Mouse (Mus musculus): ENCODE results near the gene Diexf.

Gene Diexf

DNA sequence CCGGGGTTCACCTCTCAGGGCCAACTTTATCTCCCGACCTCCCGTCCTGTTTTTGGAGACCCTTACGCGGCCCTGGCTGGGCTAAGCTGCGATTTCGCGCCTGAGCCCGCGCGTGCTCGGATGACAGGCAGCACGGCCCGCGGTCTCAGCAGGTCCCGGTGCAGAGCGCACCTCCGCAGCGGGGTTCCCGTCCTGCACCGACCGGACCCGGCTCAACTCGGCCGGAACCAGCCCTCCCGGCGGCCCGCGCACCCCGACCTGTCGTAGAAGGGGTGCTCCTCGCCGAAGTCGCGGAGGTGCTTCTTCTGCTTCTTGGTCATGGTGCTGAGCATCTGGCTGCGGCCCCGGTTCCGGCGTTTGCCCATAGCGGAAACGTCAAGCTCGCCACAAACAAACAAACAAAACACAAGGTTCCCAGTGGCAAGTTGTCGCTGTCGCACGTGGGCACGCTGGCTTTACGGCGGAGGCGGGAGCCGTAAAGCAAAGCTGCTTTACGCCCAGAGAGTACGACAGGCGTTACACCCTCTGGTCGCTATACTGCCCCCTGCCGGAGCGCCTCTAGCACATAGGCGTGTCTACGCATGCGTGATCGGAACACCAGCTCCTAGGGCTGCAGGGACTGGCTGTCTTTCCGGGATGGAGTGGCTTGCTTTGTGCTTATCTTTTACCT is at the start of gene Diexf:
Diexf (minus strand) TSS at position 487 of the 670 bp plus-strand sequence.
- DNase-seq (ENCODE audit: low spot score), result peak; percentile 97

DNA sequence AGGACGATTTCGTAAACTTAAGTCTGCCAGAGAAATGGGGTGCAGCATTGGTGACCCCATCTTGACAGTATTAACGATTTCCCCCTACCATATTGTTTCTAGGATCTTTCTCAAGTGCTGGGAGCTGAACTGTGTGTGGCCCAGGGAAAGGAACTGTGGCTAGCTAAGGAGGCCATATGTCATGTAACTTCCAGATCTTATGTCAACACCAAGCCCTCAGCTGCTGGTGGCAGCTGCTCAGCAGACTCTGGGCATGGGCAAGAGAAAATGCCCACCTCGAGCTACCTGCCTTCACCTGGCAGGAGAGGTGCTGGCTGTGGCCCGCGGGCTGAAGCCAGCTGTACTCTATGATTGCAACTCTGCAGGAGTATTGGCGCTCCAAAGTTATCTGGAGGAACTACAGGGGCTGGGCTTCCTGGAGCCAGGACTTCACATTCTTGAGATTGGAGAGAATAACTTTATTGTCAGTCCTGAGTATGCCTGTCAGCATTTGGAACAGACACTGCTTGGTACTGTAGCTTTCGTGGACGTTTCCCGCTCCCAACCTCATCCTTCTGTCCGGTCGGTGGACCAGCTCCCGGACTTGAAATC is 44.2 kb upstream of the Diexf start:
- DNase-seq (ENCODE audit: low spot score), result no peak

DNA sequence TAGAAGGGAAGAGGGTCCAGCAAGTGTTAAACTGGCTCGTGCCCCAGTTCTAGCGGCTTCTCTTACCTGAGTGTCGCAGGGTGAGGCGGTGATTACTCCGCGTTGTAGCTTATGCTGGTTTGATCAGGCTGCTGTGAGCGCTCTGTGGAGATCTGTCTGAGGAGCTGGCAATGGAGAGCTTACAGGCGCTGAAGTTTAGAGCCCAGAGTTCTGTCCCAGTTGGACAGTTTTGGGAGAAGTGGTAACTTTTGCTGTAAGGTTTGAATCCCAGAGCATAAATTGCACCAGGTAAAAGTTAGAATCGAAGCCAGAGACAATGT is 43.7 kb upstream of the Diexf start:
- no peak for DNase-seq (ENCODE audit: low spot score)

DNA sequence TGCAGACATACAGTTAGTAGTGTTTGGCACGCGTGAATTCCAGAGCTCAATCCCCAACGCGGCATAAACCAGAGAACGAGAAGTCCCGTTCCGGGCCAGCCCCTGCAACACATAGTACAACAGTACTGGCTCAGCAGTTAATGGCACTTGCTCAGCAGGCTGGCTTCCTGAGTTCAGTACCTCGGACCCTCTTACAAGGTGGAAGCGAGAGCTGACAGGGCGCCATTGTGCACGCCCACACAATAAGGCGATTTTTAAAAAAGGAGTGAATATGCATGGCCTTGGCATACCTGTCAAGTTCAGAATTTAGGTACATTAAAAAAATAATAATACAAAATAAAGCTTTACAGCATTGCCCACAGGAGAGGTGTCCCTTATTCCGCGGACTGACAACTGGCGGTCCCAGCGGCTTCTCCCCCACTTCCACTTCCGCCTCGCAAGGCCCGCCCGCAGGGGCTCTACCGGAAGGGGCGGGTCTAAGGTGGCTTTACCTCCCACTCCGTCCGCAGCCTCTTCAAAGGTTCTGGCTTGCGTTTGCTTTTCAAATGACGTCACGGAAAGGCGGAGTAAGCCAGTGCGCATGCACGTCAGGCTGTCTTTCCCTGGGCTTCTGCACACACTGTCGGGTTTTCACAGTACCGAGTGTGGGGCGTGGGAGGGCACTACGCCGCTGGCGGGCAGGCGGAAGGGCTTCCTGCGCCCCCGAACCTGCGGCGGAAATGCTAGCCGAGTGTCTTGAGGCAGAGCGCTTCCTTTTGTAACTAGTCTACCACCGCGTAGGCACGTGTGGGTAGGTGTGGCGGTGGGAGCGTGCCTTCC is 43.1 kb upstream of the Diexf start:
- DNase-seq (ENCODE audit: low spot score), result peak; percentile 95

DNA sequence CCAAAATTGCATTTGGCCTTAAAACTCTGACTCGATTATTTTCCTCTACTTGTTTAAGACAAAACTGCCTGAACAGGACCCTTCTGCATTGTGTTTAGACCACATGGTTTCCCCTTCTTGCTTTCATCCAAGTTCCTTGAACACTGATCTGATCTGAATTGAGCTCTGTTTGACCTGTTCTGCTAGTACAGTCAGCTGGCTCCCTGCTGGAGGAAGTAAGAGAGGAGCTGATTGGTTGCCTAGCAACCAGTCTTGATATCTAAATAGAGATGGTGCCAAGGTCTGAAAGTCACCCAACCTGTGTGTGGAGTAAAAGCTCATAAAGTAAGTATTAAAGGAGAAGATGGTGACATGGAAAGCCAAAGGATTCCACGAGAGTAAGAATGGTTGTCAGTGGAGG is 39.8 kb upstream of the Diexf start:
- DNase-seq (ENCODE audit: low spot score), result no peak

DNA sequence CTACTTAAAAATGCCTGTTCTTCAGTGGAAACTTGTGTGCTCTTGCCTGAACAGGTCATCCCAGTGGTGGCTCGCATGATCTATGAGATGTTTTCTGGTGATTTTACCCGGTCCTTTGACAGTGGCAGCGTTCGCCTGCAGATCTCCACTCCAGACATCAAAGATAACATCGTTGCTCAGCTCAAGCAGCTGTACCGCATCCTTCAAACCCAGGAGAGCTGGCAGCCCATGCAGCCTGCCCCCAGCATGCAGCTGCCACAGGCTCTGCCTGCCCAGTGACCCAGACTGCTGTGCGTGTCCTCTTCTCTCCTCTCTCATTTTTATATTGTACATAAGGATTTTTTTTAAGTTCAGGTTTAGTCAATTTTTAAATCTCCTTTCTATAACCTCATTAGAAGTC is 39.2 kb upstream of the Diexf start:
- DNase-seq (ENCODE audit: low spot score), result no peak

DNA sequence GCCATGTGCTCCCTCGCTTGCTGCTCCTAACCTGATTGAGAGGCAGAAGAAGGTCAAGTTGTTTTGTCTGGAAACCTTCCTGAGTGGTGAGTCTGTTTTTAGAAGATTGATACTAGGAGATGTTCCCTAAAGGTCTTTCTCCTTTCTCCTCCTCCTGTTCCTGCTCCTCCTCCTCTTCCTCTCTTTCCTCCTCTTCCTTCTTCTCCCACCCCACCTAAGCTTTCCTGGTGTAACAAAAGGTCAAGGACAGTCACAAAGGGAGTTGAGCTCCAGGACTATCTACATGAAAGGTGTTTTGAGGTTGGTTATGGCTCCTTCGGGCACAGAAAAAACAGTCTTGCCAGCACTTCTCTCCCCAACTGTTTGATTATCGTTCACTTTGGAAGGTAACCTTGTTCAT is 37.7 kb upstream of the Diexf start, which contains the start of gene A130010J15Rik:
A130010J15Rik (plus strand) TSS at position 301 of the 400 bp plus-strand sequence.
- no peak for DNase-seq (ENCODE audit: low spot score)

DNA sequence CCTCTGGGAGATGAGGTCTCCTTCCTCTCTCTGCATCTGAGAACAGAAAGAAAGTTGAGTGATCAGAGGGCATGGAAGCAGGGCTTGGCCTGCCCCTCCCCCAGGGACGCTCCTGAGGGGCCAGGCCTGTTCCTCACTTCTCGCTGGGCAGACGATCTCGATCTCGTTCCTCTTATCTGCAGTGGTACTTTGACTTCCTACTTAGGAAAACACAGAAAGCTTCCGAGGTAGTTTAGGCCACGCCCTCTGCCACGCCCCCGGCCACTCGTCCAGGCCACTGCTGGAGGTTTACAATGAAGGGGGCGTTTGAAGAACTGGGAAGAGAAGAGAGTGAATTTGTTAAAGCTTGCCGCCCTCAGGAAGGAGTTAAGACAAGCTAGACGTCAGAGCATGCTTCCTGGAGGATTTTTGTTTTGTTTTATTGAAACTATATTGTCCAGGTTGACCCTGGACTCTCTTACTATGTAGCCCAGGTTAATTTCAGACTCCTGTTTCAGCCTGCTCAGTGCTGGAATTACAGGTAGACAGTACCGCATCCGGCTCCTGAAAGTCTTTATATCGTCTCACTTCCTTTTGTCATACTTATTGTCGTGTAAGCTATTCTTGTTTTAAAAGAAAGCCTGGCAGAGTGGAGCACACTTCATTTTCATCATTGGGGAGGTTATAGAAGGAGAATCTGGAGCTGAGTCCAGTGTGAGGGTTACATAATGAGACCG is 30.4 kb upstream of the Diexf start:
- peak; percentile 42 for DNase-seq (ENCODE audit: low spot score)

DNA sequence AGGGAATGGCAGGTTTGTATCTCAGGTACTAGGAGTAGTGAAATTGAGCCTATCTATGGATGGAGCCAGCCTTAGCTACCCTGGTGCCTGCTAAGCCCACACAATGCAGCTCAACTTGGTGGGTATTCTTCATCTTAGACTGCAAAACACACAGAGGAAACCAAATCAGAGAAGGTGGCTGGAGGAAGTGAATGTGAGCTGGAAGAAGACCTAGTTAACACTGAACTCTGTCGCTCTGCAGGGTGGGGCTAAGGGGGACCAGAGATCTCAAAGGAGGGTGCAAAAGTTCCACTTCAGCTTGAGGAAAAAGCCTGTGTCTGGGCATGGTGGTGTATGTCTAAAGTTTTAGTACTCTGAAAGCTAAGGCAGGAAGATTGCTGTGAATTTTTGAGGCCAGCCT is 29.5 kb upstream of the Diexf start:
- DNase-seq (ENCODE audit: low spot score), result no peak

DNA sequence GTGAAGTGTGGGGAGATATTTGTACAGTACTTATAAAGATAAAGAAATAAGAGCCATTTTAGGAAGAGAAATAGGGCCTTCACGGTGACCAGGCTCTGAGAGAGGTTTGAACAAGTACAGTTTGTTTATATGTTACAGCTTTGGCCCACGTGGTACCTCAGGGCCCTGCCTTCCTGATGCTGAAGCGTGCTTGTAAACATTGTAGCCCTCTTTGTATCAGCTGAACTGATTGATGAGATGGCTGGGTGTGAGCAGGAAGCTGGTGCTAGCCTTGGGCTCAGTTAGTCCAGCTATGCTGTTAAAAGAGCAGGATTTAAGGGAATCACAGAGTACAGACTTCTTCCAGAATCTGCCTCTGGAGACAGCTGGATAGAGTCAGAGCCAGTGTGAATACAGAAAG is 29.1 kb upstream of the Diexf start:
- no peak for DNase-seq (ENCODE audit: low spot score)

DNA sequence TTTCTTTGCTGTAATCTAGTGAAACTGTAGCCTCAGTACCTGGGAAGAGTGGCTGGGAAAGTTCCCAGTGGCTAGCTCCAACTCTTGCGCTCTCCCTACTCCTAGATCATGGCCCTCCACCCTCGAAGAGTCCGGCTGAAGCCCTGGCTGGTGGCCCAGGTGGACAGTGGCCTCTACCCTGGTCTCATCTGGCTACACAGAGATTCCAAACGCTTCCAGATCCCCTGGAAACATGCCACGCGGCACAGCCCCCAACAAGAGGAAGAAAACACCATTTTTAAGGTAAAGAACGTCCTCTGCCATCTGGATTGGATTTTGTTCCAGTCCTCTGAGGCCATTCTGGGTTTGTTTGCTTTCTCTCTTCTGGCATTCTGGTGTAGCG is 27.0 kb upstream of the Diexf start:
- DNase-seq (ENCODE audit: low spot score), result no peak

DNA sequence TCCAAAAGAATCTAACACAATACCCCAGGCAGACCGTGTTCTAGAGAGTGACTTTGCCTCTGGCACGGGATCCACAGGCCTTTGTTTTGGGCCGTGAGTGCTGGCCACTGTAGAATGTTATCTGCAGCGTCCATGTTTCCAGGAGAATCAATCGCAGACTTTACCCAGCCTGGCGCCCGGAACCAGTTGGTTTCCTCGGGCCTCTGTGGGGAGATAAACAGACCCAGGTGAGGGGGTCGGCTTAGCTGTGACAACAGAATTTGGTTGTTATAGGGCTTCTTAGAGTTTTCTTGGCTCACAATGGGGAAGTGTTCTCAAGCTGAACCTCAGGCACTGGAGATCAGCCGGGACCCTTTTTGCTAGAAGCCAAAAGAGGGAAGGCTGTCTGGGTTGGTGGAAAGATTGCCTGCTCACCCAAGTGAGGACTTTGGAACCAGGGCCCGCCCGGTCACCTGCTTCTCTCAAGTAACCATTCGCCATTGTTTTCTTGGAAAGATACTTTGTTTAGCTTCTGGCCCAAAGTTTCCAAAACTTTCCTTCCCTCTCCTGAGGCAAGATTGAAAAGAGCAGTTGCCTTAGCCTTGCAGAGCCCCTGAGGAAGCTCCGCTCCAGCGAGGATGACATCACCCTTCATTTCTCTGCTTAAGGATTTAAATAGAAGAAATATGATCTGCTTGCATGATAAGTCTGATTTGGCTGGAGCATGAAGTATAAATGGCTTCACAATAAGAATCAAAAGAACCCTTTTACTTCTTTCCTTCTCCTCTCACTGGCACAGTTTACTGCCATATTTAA is 26.4 kb upstream of the Diexf start:
- DNase-seq (ENCODE audit: low spot score), result no peak

DNA sequence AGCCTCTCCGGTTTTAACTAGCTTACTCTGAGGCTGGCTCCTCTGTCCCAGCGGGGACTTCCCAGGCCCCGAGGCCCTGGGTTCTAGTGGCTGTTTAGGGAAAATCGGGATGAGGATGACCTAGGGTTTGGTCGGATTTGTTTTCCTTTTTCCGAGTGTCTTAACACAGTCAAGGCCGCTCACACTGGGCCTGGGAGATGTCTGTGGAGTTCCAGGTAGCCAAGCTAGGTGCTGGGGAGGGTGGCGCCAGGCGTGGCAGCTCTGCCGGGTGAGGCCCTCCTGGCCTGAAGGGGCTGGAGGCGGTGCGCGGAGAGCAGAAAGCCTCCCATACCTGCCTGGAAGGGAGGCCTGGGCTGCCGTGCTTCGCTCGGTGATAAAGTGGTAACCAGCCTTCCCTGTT is 23.5 kb upstream of the Diexf start:
- DNase-seq (ENCODE audit: low spot score), result no peak

DNA sequence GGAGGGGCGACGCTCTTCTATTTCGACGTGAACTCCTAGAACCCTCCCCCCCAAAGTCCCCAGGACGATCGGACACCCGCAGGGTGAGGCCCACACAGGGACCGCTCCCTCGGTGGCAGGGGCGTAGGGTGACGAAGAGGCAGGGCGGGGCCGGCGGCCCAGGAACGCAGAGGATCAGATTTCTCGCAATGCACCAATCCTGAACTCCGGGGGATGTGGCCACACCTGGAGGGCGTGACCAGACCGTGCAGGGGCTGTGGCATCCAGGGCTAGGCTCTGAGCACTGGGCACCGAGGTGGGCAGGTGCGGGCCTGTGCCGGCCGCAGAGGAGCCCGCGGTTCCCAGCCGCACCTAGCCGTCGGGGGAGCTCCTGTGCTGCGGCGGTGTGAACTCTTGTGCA is 22.8 kb upstream of the Diexf start, which contains the start of gene Irf6:
Irf6 (plus strand) TSS at position 240 of the 400 bp plus-strand sequence.
- DNase-seq (ENCODE audit: low spot score), result no peak

DNA sequence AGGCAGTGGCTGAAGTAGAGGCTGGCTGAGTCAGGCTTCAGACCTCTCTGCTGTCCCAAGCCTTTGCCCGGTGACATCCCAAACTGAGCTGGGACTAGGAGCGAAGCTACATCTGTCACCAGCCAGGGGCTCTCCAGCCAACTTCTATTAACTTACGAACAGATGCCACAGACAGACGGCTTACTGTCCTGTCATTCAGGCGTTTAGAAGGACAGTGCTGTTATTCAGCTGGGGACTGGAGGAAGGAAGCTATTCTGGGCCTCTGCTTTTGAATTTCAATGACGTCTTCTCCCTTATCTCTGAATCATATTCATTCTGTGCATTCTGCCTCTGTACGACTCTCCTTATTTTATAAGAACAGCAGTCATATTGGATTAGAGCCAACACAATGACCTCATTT is 21.1 kb upstream of the Diexf start:
- no peak for DNase-seq (ENCODE audit: low spot score)

DNA sequence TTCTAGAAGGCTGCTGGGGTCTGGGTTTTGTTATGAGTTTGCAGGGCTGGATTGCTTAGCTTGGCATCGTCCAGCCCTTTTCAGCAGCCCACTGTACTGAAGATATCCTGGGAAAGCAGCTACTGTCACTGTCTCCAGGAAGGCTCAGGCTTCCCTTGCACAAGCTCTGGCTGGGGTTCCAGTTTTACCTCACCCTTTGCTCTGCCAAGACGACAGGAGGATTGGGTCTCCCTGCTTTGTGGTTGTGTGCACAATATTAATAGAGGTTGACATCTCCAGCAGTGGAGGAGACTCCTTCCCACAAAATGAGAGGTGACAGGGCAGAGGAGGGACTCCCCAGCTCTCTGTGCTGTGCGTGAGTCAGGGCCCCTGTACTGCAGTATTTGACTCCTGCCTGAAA is 19.2 kb upstream of the Diexf start:
- no peak for DNase-seq (ENCODE audit: low spot score)

DNA sequence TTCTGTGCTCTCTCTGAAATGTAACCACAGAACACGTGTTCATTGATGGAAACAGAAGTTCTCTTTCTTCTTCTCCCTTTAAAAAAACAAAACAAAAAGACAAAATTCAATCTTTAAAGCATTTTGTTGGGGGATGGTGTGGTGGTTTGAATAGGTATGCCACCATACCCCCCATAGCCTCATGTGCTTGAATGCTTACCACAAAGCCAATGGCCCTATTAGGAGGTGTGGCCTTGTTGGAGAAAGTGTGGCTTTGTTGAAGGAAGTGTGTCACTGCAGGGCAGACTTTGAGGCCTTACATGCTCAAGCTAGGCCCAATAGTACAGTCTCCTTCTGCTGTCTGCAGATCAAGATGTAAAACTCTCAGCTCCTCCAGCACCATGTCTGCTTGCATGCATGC is 16.3 kb upstream of the Diexf start:
- DNase-seq (ENCODE audit: low spot score), result no peak

DNA sequence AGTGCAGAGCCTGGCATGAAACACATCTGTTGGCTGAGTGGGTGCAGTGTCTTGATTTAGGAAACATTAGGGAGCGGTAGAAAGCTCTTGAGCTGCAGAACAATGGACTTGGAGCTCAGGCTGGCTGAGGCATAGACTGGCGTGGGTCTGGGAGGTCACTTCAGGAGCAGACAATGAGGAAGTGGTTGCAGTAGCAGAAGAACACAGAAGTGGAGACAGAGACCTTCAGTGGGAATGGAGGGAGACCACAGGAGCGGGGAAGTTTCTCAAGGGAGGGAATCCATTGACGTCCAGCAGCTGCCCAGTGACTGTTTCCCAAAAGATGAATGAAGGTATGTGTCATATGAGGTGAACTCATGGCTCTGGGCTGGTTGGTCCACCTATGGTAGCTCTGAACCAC is 15.0 kb upstream of the Diexf start:
- no peak for DNase-seq (ENCODE audit: low spot score)

DNA sequence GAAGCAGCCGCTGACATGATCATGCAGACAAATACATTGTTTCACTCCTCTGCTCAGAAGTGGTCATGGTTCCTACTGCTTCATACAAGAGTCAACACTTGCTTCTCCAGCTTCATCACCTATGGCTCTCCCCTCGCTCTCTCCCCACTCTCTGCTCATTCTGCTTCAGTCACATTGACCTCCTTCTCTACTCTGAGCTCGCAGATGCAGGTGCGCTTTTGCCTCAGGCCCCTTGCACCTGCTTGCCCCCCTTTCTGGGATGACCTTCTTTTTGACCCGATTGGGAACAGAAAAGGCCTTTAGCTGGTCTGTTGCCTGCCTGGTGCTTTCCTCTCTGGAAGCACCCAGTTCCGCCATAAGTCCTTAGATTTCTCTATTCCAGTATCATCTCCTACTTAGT is 14.4 kb upstream of the Diexf start:
- no peak for DNase-seq (ENCODE audit: low spot score)

DNA sequence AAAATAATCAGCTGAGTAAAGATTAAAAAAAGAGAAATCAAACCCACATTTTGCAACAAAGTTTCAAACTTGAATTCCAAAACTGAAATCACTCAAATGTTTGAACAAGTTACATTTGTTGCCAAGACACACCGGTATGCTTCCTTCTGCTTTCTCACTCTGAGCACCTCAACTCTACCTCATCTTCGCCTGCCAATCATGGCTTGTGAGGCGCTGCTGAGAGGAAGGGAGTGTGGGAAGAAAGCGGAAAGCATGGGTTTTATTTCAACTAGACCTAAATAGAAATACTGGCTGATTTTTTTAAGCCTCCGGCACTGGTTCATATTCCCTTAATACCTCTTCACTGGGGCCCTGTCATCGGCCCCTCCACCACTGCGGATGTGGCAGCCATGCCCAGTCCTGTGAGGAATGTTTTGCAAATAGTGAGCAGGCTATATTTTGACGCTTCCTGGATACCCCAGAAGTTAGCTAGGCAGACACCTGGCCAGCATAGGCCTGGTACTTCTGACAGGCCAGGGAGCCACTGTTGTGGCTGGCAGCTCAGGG is 12.5 kb upstream of the Diexf start:
- DNase-seq (ENCODE audit: low spot score), result no peak

DNA sequence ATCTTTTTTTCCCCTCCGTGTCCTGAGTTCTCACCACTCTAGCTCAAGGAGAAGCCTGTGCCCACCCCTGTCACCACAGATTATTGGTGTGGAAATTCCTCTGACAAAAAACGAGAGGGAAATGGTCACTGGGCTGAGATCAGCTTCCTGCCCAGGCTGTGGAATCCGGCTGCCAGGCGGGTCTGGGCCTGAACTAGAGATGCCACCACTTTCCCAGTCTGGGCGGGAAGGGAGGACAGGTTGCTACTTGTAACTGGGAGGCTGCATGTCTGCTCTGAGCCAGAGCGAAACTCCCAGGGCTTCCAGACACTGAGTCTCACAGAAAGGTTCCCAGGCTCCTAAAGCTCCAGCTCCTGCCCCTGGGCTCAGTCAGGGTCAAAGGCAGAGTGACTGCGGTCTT is 11.0 kb upstream of the Diexf start:
- DNase-seq (ENCODE audit: low spot score), result no peak

DNA sequence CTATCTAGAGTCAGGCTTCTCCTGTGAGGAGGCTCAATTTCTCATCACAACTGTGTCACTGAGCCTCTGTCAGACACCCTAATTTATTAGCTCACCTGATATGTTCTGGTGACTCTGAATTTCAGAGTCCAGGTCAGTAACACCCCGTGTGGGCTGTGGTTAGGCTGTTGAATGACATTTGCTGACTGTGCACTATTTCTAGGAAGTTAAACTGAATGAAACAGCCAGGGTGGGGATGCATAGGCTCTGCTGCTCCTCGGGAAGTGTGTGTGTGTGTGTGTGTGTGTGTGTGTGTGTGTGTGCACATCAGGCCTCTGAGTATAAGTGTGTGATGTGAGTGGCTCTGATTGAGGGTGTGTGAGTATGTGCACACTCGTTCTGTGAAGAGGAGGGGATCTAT is 8.6 kb upstream of the Diexf start:
- DNase-seq (ENCODE audit: low spot score), result no peak
